Mouse (Mus musculus) fat pad, adult 2 months (tissue): ENCODE measurements at regions not wholly inside any gene's neighbourhood (a gene's known extent, or its start where the extent isn't known, plus 50 kb on each side); places are given as distances from the start of the nearest gene placed in this dataset.

Experiments used
- DNase-seq: peaks from one replicate; pipeline ENCODE4 v3.0.0-alpha.2; 2011; ENCODE audit warnings: low read depth, low spot score; ENCODE audit errors: extremely low read depth

- DNase-seq = no peak
Measured at GRCm38 (mm10) chr3:53969000-53969641, 105.5 kb upstream of the Ufm1 start.

- peak; percentile 66 for DNase-seq
Measured at GRCm38 (mm10) chr3:53965142-53965541, 101.5 kb upstream of the Ufm1 start.

DNA sequence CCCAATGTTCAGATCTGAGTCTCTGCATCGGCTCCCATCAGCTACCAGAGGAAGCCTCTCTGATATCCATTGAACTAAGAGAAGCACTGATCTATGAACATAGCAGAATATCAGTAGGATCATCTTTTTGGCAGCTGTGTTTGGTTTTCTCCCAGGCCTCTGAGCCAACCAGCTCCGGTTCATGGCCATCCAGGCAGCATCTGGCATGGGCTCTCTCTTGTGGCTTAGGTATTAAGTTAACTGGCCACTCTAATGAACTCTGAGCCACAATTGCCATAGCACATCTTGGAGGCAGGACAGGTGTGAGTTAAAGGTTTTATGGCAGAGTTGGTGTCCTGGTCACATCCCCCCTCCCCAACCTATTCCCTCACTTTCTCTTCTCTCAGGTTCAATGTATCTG is 90.2 kb upstream of the Ufm1 start:
- DNase-seq = no peak

GRCm38 (mm10) chr3:53939684-53940189 is 76.1 kb upstream of the Ufm1 start:
- DNase-seq = no peak

DNA sequence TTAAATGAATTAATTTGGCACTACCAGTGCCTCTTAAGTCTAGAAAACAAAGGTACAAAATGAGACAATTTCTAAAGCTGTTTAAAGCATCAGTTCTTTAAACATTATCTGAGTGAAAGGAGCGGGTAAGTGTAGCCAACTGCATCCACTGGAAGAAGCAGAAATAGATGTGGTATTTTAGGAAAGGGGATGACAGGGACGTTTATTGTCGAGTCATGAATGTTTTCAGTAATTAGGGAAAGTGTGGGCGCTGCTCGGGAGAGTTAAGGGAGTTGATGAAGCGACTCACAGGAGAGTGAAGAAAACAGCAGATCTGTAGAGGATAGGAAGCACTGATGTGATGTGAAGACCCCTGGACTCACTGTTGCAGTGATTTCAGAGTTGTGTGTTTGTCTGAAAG is 68.1 kb upstream of the Ufm1 start:
- DNase-seq = no peak

GRCm38 (mm10) chr3:53919941-53920340 is 56.3 kb upstream of the Ufm1 start:
- no peak for DNase-seq

- no peak for DNase-seq
Measured at GRCm38 (mm10) chr3:53919541-53919940, 55.9 kb upstream of the Ufm1 start.

- no peak for DNase-seq
Measured at GRCm38 (mm10) chr3:53917960-53918359, 54.3 kb upstream of the Ufm1 start.

DNA sequence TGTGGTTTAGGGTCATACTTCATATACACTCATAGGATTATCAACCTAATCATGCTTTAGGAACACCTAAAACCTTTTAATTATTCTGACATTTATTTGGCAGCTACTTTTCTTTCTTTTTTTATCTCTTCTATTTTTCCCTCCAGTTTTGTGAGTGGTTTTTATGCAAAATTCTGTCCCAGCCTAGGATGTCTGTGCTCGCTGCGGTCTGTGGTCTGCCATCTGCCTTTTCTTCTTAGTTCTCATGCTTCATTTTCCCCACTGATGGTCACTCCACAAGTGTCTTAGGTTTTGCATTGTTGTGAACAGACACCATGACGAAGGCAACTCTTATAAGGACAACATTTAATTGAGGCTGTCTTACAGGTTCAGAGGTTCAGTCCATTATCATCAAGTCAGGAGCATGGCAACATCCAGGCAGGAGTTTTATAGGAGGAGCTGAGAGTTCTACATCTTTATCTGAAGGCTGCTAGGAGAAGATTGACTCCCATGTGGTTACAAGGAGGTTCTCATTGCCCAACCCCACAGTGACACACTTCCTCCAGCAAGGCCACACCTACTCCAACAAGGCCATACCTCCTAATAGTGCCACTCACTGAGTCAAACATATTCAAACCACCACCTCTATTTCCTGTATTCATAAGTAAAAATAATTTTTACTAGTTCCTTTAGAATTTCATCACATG is 50.5 kb upstream of the Ufm1 start:
- DNase-seq = no peak
